Mouse (Mus musculus): ENCODE results near the gene Lpcat1.
A peak's percentile ranks its signal among the peaks of the same experiment; 100 is the strongest.

GRCm38 (mm10) chr13:73512776-73513673 lies 46.0 kb downstream of the Lpcat1 start:
- TF ChIP-seq CTCF (IDR thresholded peaks at IDR 0.05; ENCODE audit: low read depth) (peak; percentile 96), EP300 (IDR thresholded peaks at IDR 0.05; ENCODE audit: low read depth) (no peak)
